Mouse (Mus musculus): Measurements from ENCODE around the gene Gm38392. TPM values are rescaled to one million over a fixed set of nuclear protein-coding genes. Genes with fewer than 3 reads are reported as not detected.
A peak's percentile ranks its signal among the peaks of the same experiment; 100 is the strongest.
"Not testable (repeated sequence)": the region's sequence is repeated elsewhere in the genome, so short reads cannot be mapped to it uniquely, and the experiment has no call there.

The Gm38392 gene
- polyA plus RNA-seq, 1 experiment from 2014 or later: not detected

DNA sequence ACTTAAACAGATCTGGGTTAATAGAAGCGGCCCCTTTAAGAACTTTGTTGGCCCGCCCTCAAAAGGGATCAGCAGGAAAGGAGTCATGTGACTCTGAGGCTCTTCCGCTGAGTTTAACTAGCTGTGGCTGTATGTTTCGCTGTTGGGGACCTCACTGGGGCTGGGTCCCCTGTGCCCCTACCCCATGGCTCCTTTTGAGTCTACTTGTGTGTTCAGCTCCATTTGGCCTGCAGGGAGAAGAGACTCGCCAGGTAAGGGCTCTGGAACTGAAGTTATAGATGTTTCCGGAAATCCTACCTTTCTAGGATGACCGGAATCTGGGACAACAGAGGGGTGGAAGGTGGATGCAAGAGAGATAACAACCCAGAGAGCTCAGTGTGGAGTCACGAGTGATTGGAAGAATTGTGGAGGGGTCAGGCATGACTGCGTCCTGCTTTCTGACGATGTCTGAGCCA lies 38.0 kb upstream of the Gm38392 start, which contains the start of gene Glmp:
Glmp (plus strand) TSS at position 73 of the 455 bp plus-strand sequence.
- Histone ChIP-seq H3K9ac (replicated peaks; ENCODE audit: low read length) (peak within 1 kb of the TSS; percentile 68), H3K36me3 (replicated peaks; ENCODE audit: control insufficient read depth, insufficient read depth, low read depth, low read length) (peaks cover 12% of the 10 kb centered on the region), H3K27ac (replicated peaks; ENCODE audit: low read depth, low read length) (no peak within 1 kb of the TSS), H3K9me3 (replicated peaks; ENCODE audit: control insufficient read depth, low read length) (no peaks in the 10 kb centered on the region), H3K4me2 (ENCODE audit: low read depth, low read length) (peak within 1 kb of the TSS; percentile 46), H3K4me1 (ENCODE audit: control insufficient read depth, insufficient read depth, low read length) (no peaks in the 10 kb centered on the region), H3K27me3 (ENCODE audit: control insufficient read depth, insufficient read depth, low read length) (no peaks in the 10 kb centered on the region), H3K4me3 (ENCODE audit: low read depth, low read length) (peak within 1 kb of the TSS; percentile 46)
- under 1% methylated on average over 10 of the region's 10 CpGs for WGBS
- ATAC-seq (replicated peaks; ENCODE audit: insufficient number of reproducible peaks, low FRiP score, low TSS enrichment, low read depth) (peak; percentile 65; the same call in 1 of the 2 replicates), DNase-seq (ENCODE audit: low spot score) (peak; percentile 84)

DNA sequence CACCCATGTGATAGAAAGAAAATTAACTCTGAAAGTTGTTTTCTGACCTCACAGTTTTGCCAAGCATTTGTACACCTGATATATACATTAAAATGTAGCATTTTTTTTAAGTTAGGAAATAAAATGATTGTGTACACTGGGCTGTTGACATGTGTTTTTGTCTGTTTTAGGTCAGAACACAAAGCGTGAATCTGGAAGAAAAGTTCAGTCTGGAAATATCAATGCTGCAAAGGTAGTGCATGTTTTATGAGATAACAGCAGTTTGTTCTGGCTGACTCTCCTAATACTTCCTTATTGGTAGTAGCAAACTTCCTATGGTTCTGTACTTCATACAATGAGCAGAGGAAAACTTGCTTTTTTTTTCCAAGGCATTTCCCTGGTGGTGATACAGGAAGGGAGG lies 12.2 kb upstream of the Gm38392 start:
- H3K27me3 ChIP-seq (ENCODE audit: control insufficient read depth, insufficient read depth, low read length): no peaks in the 10 kb centered on the region
- H3K4me1 ChIP-seq (ENCODE audit: control insufficient read depth, insufficient read depth, low read length): no peaks in the 10 kb centered on the region
- WGBS: 97% methylated on average over 1 of the region's 1 CpGs
- peaks cover 16% of the 10 kb centered on the region for H3K36me3 ChIP-seq (replicated peaks; ENCODE audit: control insufficient read depth, insufficient read depth, low read depth, low read length)
- no peak for DNase-seq (ENCODE audit: low spot score)
- H3K4me2 ChIP-seq (ENCODE audit: low read depth, low read length): no peak overlapping the region
- no peak overlapping the region for H3K4me3 ChIP-seq (ENCODE audit: low read depth, low read length)
- no peak overlapping the region for H3K27ac ChIP-seq (replicated peaks; ENCODE audit: low read depth, low read length)
- no peaks in the 10 kb centered on the region for H3K9me3 ChIP-seq (replicated peaks; ENCODE audit: control insufficient read depth, low read length)
- no peak for ATAC-seq (replicated peaks; ENCODE audit: insufficient number of reproducible peaks, low FRiP score, low TSS enrichment, low read depth)
- no peak overlapping the region for H3K9ac ChIP-seq (replicated peaks; ENCODE audit: low read length)

DNA sequence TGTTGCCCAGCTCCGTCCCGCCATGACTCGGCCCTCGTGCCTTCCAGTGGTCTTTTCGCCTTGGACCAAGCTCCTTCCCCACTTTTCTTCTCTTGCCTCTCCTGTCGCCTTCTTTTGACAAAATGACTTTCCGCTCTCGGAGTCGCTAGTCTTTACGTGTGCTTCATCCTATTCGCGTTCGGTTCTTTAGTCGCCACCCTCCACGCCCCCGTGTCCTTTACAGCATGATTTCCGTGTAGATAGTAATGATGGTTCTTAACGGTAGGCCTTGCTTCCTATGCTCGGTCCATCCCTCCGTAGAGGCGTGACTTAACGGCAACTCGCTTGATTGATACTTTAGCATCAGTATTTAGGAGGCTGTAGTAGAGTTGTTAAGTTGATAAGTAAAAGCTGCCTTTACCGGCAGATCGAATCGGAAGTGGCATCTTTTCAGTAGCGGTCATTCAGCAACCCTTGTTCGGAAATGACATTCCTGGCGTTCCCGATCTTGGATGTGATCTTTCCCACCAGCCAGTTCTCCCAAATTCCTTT lies 10.4 kb upstream of the Gm38392 start:
- under 1% methylated on average over 30 of the region's 30 CpGs for WGBS
- Histone ChIP-seq H3K9me3 (replicated peaks; ENCODE audit: control insufficient read depth, low read length) (no peaks in the 10 kb centered on the region), H3K9ac (replicated peaks; ENCODE audit: low read length) (peak overlapping the region; percentile 90), H3K4me1 (ENCODE audit: control insufficient read depth, insufficient read depth, low read length) (no peaks in the 10 kb centered on the region), H3K36me3 (replicated peaks; ENCODE audit: control insufficient read depth, insufficient read depth, low read depth, low read length) (peaks cover 10% of the 10 kb centered on the region), H3K27ac (replicated peaks; ENCODE audit: low read depth, low read length) (peak overlapping the region; percentile 87), H3K4me3 (ENCODE audit: low read depth, low read length) (peak overlapping the region; percentile 83), H3K4me2 (ENCODE audit: low read depth, low read length) (peak overlapping the region; percentile 49), H3K27me3 (ENCODE audit: control insufficient read depth, insufficient read depth, low read length) (no peaks in the 10 kb centered on the region)
- peak; percentile 18 for DNase-seq (ENCODE audit: low spot score)
- ATAC-seq (replicated peaks; ENCODE audit: insufficient number of reproducible peaks, low FRiP score, low TSS enrichment, low read depth): no peak

DNA sequence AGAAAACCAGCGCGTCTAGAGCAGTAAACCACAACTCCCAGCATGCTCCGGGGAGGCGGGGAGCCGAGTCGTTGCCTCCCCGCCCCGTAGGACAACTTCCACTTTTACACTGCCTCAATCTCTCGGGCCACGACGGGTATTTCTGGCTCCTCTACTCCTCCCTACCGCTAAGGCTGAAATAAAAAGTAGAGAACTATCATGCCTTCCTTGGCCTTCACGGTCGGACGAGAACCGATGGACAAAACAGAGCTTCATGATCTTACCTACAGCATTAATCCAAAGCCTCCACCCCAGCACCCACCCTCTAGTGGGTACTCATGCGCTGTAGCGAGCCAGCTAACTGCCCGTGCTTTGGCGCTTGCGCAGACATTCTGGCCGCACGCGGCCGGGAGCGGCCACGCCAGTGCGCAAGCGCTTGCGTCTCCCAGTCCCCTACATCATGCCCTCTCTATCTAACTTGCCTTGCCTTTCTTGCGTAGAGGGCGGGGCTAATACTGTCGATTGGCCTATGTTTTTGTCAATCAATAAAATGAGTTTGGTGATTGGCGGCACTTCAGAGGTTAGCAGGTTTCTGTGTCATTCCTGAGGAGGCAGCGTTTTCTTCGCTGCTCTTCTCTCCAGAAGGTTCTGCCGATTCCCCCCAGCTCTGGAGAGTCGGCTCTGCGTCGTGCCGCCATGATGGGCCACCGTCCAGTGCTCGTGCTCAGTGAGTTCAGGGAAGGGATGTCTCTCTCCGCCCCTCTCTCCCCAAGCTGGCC lies 9.7 kb upstream of the Gm38392 start, which contains the start of the genes Tsacc and Cct3:
Tsacc (minus strand) TSS at position 439 of the 758 bp plus-strand sequence.
Cct3 (plus strand) TSS at position 556 of the 758 bp plus-strand sequence.
- under 1% methylated on average over 44 of the region's 44 CpGs for WGBS
- peak; percentile 98 for DNase-seq (ENCODE audit: low spot score)

DNA sequence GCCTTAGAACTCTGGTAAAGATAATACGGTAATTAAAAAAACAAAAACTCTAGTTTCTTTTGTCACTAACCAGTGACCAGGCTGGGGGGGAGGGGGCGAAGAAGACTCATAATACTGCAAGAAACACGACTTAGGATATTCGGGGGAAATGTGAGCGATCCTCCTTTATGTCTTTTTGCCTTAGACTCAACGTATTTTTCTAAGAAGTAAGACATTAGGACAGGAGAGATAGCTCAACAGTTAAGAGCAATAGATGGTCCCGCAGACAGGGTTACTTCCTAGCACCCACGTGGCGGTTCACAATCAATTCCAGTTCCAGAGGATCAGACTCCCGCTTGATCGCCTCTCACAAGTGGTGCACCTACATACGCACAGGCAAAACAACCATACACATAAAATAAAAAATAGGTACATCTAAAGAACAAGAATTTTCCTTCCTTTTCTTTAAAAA lies 9.1 kb upstream of the Gm38392 start:
- 2% methylated on average over 12 of the region's 12 CpGs for WGBS
- no peaks in the 10 kb centered on the region for H3K9me3 ChIP-seq (replicated peaks; ENCODE audit: control insufficient read depth, low read length)
- ATAC-seq (replicated peaks; ENCODE audit: insufficient number of reproducible peaks, low FRiP score, low TSS enrichment, low read depth): peak; percentile 3; the same call in 1 of the 2 replicates
- peak overlapping the region; percentile 83 for H3K4me3 ChIP-seq (ENCODE audit: low read depth, low read length)
- no peaks in the 10 kb centered on the region for H3K27me3 ChIP-seq (ENCODE audit: control insufficient read depth, insufficient read depth, low read length)
- H3K4me2 ChIP-seq (ENCODE audit: low read depth, low read length): peak overlapping the region; percentile 16
- peaks cover 5% of the 10 kb centered on the region for H3K36me3 ChIP-seq (replicated peaks; ENCODE audit: control insufficient read depth, insufficient read depth, low read depth, low read length)
- no peaks in the 10 kb centered on the region for H3K4me1 ChIP-seq (ENCODE audit: control insufficient read depth, insufficient read depth, low read length)
- H3K9ac ChIP-seq (replicated peaks; ENCODE audit: low read length): peak overlapping the region; percentile 66
- DNase-seq (ENCODE audit: low spot score): no peak
- H3K27ac ChIP-seq (replicated peaks; ENCODE audit: low read depth, low read length): peak overlapping the region; percentile 22

More for the DNA sequence above, 9.7 kb upstream of the Gm38392 start, which contains the start of the genes Tsacc and Cct3:
- ATAC-seq (replicated peaks; ENCODE audit: insufficient number of reproducible peaks, low FRiP score, low TSS enrichment, low read depth): peak; percentile 99
- Histone ChIP-seq H3K27me3 (ENCODE audit: control insufficient read depth, insufficient read depth, low read length) (no peaks in the 10 kb centered on the region), H3K36me3 (replicated peaks; ENCODE audit: control insufficient read depth, insufficient read depth, low read depth, low read length) (peaks cover 10% of the 10 kb centered on the region), H3K27ac (replicated peaks; ENCODE audit: low read depth, low read length) (peak within 1 kb of the TSS; percentile 87), H3K4me2 (ENCODE audit: low read depth, low read length) (peak within 1 kb of the TSS; percentile 49), H3K9me3 (replicated peaks; ENCODE audit: control insufficient read depth, low read length) (no peaks in the 10 kb centered on the region), H3K4me3 (ENCODE audit: low read depth, low read length) (peak within 1 kb of the TSS; percentile 83), H3K4me1 (ENCODE audit: control insufficient read depth, insufficient read depth, low read length) (no peaks in the 10 kb centered on the region), H3K9ac (replicated peaks; ENCODE audit: low read length) (peak within 1 kb of the TSS; percentile 90)

DNA sequence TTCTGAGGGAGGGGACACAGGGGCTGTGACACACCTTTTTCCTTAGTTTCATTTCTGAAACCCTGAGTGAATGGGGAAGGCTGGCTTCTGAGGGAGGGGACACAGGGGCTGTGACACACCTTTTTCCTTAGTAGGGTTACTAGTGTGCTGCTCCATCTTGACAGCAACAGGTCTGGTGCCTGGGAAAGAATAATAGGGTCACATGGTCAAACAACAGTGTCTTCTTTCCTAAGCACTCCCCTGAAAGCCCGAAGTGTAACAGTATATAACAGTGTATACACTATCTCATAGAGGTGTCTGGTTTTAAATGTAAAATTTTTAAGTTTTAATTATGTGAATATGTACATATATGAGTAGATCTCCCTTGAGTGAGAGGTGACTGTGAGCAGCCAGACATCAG lies 8.3 kb upstream of the Gm38392 start:
- not testable (repeated sequence) for H3K9ac ChIP-seq (replicated peaks; ENCODE audit: low read length); H3K27ac ChIP-seq (replicated peaks; ENCODE audit: low read depth, low read length)
- 74% methylated on average over 1 of the region's 1 CpGs for WGBS

DNA sequence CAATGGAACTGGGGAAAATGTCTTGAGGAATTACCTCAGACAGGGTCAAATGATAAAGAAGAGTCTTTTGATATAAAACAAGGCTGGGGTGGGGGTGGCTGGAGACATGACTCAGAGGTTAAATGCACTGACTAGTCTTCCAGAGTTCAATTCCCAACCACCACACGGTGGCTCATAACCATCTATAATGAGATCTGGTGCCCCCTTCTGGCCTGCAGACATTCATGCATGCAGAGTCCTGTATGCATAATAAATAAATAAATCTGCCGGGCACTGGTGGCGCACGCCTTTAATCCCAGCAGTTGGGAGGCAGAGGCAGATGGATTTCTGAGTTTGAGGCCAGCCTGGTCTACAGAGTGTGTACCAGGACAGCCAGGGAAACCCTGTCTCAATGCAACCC lies 5.0 kb upstream of the Gm38392 start:
- DNase-seq (ENCODE audit: low spot score): no peak
- Histone ChIP-seq H3K4me3 (ENCODE audit: low read depth, low read length) (no peak overlapping the region), H3K4me2 (ENCODE audit: low read depth, low read length) (no peak overlapping the region), H3K27ac (replicated peaks; ENCODE audit: low read depth, low read length) (no peak overlapping the region), H3K27me3 (ENCODE audit: control insufficient read depth, insufficient read depth, low read length) (no peaks in the 10 kb centered on the region), H3K9ac (replicated peaks; ENCODE audit: low read length) (no peak overlapping the region), H3K9me3 (replicated peaks; ENCODE audit: control insufficient read depth, low read length) (no peaks in the 10 kb centered on the region), H3K36me3 (replicated peaks; ENCODE audit: control insufficient read depth, insufficient read depth, low read depth, low read length) (no peaks in the 10 kb centered on the region), H3K4me1 (ENCODE audit: control insufficient read depth, insufficient read depth, low read length) (no peaks in the 10 kb centered on the region)
- no peak for ATAC-seq (replicated peaks; ENCODE audit: insufficient number of reproducible peaks, low FRiP score, low TSS enrichment, low read depth)
- WGBS: 58% methylated on average over 4 of the region's 4 CpGs

More for the DNA sequence above, 8.3 kb upstream of the Gm38392 start:
- H3K36me3 ChIP-seq (replicated peaks; ENCODE audit: control insufficient read depth, insufficient read depth, low read depth, low read length); H3K27me3 ChIP-seq (ENCODE audit: control insufficient read depth, insufficient read depth, low read length); H3K4me1 ChIP-seq (ENCODE audit: control insufficient read depth, insufficient read depth, low read length); H3K4me2 ChIP-seq (ENCODE audit: low read depth, low read length); H3K4me3 ChIP-seq (ENCODE audit: low read depth, low read length); H3K9me3 ChIP-seq (replicated peaks; ENCODE audit: control insufficient read depth, low read length); ATAC-seq (replicated peaks; ENCODE audit: insufficient number of reproducible peaks, low FRiP score, low TSS enrichment, low read depth); DNase-seq (ENCODE audit: low spot score): not testable (repeated sequence)
